In genomic region chr10:94940061-94940460, GRCm38 (mm10) we compare ENCODE assay signal across 15 mouse cellular contexts. TPM values are rescaled to one million over a fixed set of nuclear protein-coding genes. Genes with fewer than 3 reads are reported as not detected.
DNase-seq lines count a peak whose midpoint lies in the region; ATAC-seq lines count a peak whose summit lies in the region.
"Had no signal": no experiment of that assay in that cellular context is flagged by ENCODE, and none has a peak within 500 bp of the region (broad histone marks: within the 10 kb centered on the region; RNA-seq: fewer than 3 reads in every experiment).

No protein-coding gene starts in this region.

- H3K4me2 ChIP-seq in liver, embryonic 12.5 days = peak overlapping the region; percentile 9
- H3K4me2 ChIP-seq in liver, embryonic 11.5 days = no peak overlapping the region
- H3K4me2 ChIP-seq in hindbrain, embryonic 15.5 days = peak overlapping the region; percentile 73
- peak overlapping the region; percentile 67 for H3K4me2 ChIP-seq in midbrain, embryonic 15.5 days
- H3K4me2 ChIP-seq: embryonic facial prominence, embryonic 15.5 days; limb, embryonic 15.5 days had no signal

- ATAC-seq in liver, embryonic 12.5 days = no peak
- no peak for ATAC-seq in liver, embryonic 11.5 days (replicated peaks; ENCODE audit: low FRiP score)
- no peak for ATAC-seq in hindbrain, embryonic 15.5 days (ENCODE audit: low FRiP score, low read depth)
- ATAC-seq in midbrain, embryonic 15.5 days (replicated peaks) = no peak
- ATAC-seq: CD4-positive, CD25-positive, alpha-beta regulatory T cell, adult 4 months had no signal

- DNase-seq in liver, embryonic 11.5 days (ENCODE audit: low spot score) = no peak
- peak; percentile 70 for DNase-seq in ZHBTc4 (ENCODE audit: low read depth, low spot score)
- DNase-seq in kidney, postnatal 10 days = no peak
- DNase-seq in heart, adult 9 months (ENCODE audit: low spot score in 2 of 2) = no peak
- no peak for DNase-seq in thymus, postnatal 25 days
- DNase-seq: cerebellum, adult 8-10 months; kidney, adult 11 months; right cerebral cortex, adult 18-20 months had no signal

- peaks cover 79% of the 10 kb centered on the region for H3K4me1 ChIP-seq in liver, embryonic 12.5 days
- peaks cover 36% of the 10 kb centered on the region for H3K4me1 ChIP-seq in liver, embryonic 11.5 days (replicated peaks; ENCODE audit: control insufficient read depth, insufficient read depth, low read length)
- H3K4me1 ChIP-seq in hindbrain, embryonic 15.5 days (replicated peaks) = peaks cover 36% of the 10 kb centered on the region
- peaks cover 34% of the 10 kb centered on the region for H3K4me1 ChIP-seq in midbrain, embryonic 15.5 days

- no peak overlapping the region for H3K4me3 ChIP-seq in liver, embryonic 12.5 days
- H3K4me3 ChIP-seq in liver, embryonic 11.5 days (ENCODE audit: low read depth, low read length) = no peak overlapping the region
- H3K4me3 ChIP-seq in hindbrain, embryonic 15.5 days = peak overlapping the region; percentile 80
- H3K4me3 ChIP-seq in midbrain, embryonic 15.5 days = peak overlapping the region; percentile 85
- H3K4me3 ChIP-seq: embryonic facial prominence, embryonic 15.5 days; layer of hippocampus, adult 2 months; limb, embryonic 15.5 days had no signal

- H3K27me3 ChIP-seq in liver, embryonic 12.5 days (replicated peaks) = peaks cover 44% of the 10 kb centered on the region
- H3K27me3 ChIP-seq in liver, embryonic 11.5 days (replicated peaks; ENCODE audit: control insufficient read depth, insufficient read depth, low read length) = peaks cover 15% of the 10 kb centered on the region
- H3K27me3 ChIP-seq in hindbrain, embryonic 15.5 days = no peaks in the 10 kb centered on the region
- no peaks in the 10 kb centered on the region for H3K27me3 ChIP-seq in midbrain, embryonic 15.5 days (replicated peaks)

- H3K36me3 ChIP-seq in liver, embryonic 12.5 days = no peaks in the 10 kb centered on the region; the same call in 1 of the 2 replicates
- H3K36me3 ChIP-seq in liver, embryonic 11.5 days (ENCODE audit: control insufficient read depth, insufficient read depth, low read length) = no peaks in the 10 kb centered on the region
- H3K36me3 ChIP-seq in hindbrain, embryonic 15.5 days = no peaks in the 10 kb centered on the region
- H3K36me3 ChIP-seq in midbrain, embryonic 15.5 days (replicated peaks) = no peaks in the 10 kb centered on the region
- H3K36me3 ChIP-seq: embryonic facial prominence, embryonic 15.5 days; limb, embryonic 15.5 days had no signal

- 28% methylated on average over 2 of the region's 2 CpGs for WGBS in liver, embryonic 12.5 days (ENCODE audit: insufficient replicate concordance)
- 24% methylated on average over 2 of the region's 2 CpGs for WGBS in liver, embryonic 11.5 days
- WGBS in hindbrain, embryonic 15.5 days = 43% methylated on average over 2 of the region's 2 CpGs
- WGBS in midbrain, embryonic 15.5 days = 25% methylated on average over 2 of the region's 2 CpGs

- H3K9me3 ChIP-seq in liver, embryonic 12.5 days (replicated peaks) = no peaks in the 10 kb centered on the region
- no peaks in the 10 kb centered on the region for H3K9me3 ChIP-seq in liver, embryonic 11.5 days (ENCODE audit: control insufficient read depth, low read length)
- no peaks in the 10 kb centered on the region for H3K9me3 ChIP-seq in hindbrain, embryonic 15.5 days
- H3K9me3 ChIP-seq in midbrain, embryonic 15.5 days = no peaks in the 10 kb centered on the region
- H3K9me3 ChIP-seq: embryonic facial prominence, embryonic 15.5 days; limb, embryonic 15.5 days had no signal

- no peak overlapping the region for H3K27ac ChIP-seq in liver, embryonic 12.5 days
- no peak overlapping the region for H3K27ac ChIP-seq in liver, embryonic 11.5 days (ENCODE audit: low read depth, low read length)
- H3K27ac ChIP-seq in hindbrain, embryonic 15.5 days (replicated peaks) = no peak overlapping the region
- H3K27ac ChIP-seq in midbrain, embryonic 15.5 days = peak overlapping the region; percentile 73
- H3K27ac ChIP-seq: embryonic facial prominence, embryonic 15.5 days; layer of hippocampus, adult 2 months; limb, embryonic 15.5 days had no signal

- H3K9ac ChIP-seq in liver, embryonic 12.5 days = no peak overlapping the region
- no peak overlapping the region for H3K9ac ChIP-seq in liver, embryonic 11.5 days (ENCODE audit: low read depth, low read length)
- H3K9ac ChIP-seq in hindbrain, embryonic 15.5 days = no peak overlapping the region
- peak overlapping the region; percentile 23; the same call in 1 of the 2 replicates for H3K9ac ChIP-seq in midbrain, embryonic 15.5 days
- H3K9ac ChIP-seq: embryonic facial prominence, embryonic 15.5 days; limb, embryonic 15.5 days had no signal

RNA-seq across cellular contexts. Expression of gene Plxnc1, which starts 4.6 kb away (rescaled TPM):
- 3.9 and 4.4 TPM in 2 replicates for polyA plus RNA-seq in liver, embryonic 12.5 days (2016; fragmentation: Nextera tagmentation; extraction: Ambion mirVana)
- polyA plus RNA-seq in liver, embryonic 11.5 days (2014; fragmentation: Nextera tagmentation; extraction: Ambion mirVana) = 5.3 and 6.0 TPM in 2 replicates
- polyA plus RNA-seq in hindbrain, embryonic 15.5 days (2015; fragmentation: Nextera tagmentation; extraction: Ambion mirVana) = 12.5 and 13.1 TPM in 2 replicates
- 17.8 and 18.2 TPM in 2 replicates for polyA plus RNA-seq in midbrain, embryonic 15.5 days (2015; fragmentation: Nextera tagmentation; extraction: Ambion mirVana)

Comparison
In these comparisons a context has a peak if more than half of its experiments do, and no peak if none do; other contexts are left out.
1. H3K4me3 ChIP-seq: peak in hindbrain, embryonic 15.5 days (single experiment) and midbrain, embryonic 15.5 days (single experiment); none in liver, embryonic 12.5 days (single experiment) and liver, embryonic 11.5 days (single experiment).